Mouse (Mus musculus): ENCODE results near the gene Mrpl54. TPM values are rescaled to one million over a fixed set of nuclear protein-coding genes. Genes with fewer than 3 reads are reported as not detected.

Gene Mrpl54
- polyA plus RNA-seq, 1 experiment from 2014 or later: 142 TPM

Small RNAs within 50 kb of the gene (microRNA-seq; reads per million reads assigned to microRNA genes)
- 14.2 reads per million, percentile 33 among the genes with 10 or more reads in this experiment for gene Mir3057

Other genes with a start within 250 kb of the Mrpl54 start
- 29.7 and 32.2 TPM in 2 replicates for gene Diras1, start 241.3 kb downstream of the Mrpl54 start, polyA plus RNA-seq (2014; fragmentation: Nextera tagmentation; extraction: Ambion mirVana)
- 33.7 and 33.8 TPM in 2 replicates for gene Slc39a3, start 229.5 kb downstream of the Mrpl54 start, polyA plus RNA-seq (2014; fragmentation: Nextera tagmentation; extraction: Ambion mirVana)
- gene Sgta, start 206.8 kb downstream of the Mrpl54 start, polyA plus RNA-seq (2014; fragmentation: Nextera tagmentation; extraction: Ambion mirVana): 260 and 276 TPM in 2 replicates
- 35.9 and 37.2 TPM in 2 replicates for gene Thop1, start 196.9 kb downstream of the Mrpl54 start, polyA plus RNA-seq (2014; fragmentation: Nextera tagmentation; extraction: Ambion mirVana)
- gene Creb3l3, start 168.1 kb downstream of the Mrpl54 start, polyA plus RNA-seq (2014; fragmentation: Nextera tagmentation; extraction: Ambion mirVana): 0.09 and 0.32 TPM in 2 replicates
- gene Map2k2, start 161.0 kb downstream of the Mrpl54 start, polyA plus RNA-seq (2014; fragmentation: Nextera tagmentation; extraction: Ambion mirVana): 222 and 230 TPM in 2 replicates
- 12.4 and 14.4 TPM in 2 replicates for gene Zbtb7a, start 131.7 kb downstream of the Mrpl54 start, polyA plus RNA-seq (2014; fragmentation: Nextera tagmentation; extraction: Ambion mirVana)
- gene Pias4, start 99.0 kb downstream of the Mrpl54 start, polyA plus RNA-seq (2014; fragmentation: Nextera tagmentation; extraction: Ambion mirVana): 43.7 and 48.3 TPM in 2 replicates
- gene Eef2, start 90.3 kb downstream of the Mrpl54 start, polyA plus RNA-seq (2014; fragmentation: Nextera tagmentation; extraction: Ambion mirVana): 413 and 447 TPM in 2 replicates
- gene Dapk3, start 83.9 kb downstream of the Mrpl54 start, polyA plus RNA-seq (2014; fragmentation: Nextera tagmentation; extraction: Ambion mirVana): 68.2 and 76.7 TPM in 2 replicates
- gene 4930442H23Rik, start 83.1 kb downstream of the Mrpl54 start, polyA plus RNA-seq (2014; fragmentation: Nextera tagmentation; extraction: Ambion mirVana): 0.33 TPM in 1 of 2 replicates, not detected in the other
- gene Nmrk2, start 64.9 kb downstream of the Mrpl54 start, polyA plus RNA-seq (2014; fragmentation: Nextera tagmentation; extraction: Ambion mirVana): 0.14 TPM in 1 of 2 replicates, not detected in the other
- 80.2 and 83.1 TPM in 2 replicates for gene Atcay, start 36.1 kb downstream of the Mrpl54 start, polyA plus RNA-seq (2014; fragmentation: Nextera tagmentation; extraction: Ambion mirVana)
- gene Zfr2, start 33.8 kb downstream of the Mrpl54 start, polyA plus RNA-seq (2014; fragmentation: Nextera tagmentation; extraction: Ambion mirVana): 24.2 and 25.4 TPM in 2 replicates
- gene Matk, start 14.0 kb downstream of the Mrpl54 start, polyA plus RNA-seq (2014; fragmentation: Nextera tagmentation; extraction: Ambion mirVana): 30.2 and 37.0 TPM in 2 replicates
- 26.4 and 31.5 TPM in 2 replicates for gene Apba3, start within 50 bp of the Mrpl54 start, polyA plus RNA-seq (2014; fragmentation: Nextera tagmentation; extraction: Ambion mirVana)
- gene Tjp3, start 24.6 kb upstream of the Mrpl54 start, polyA plus RNA-seq (2014; fragmentation: Nextera tagmentation; extraction: Ambion mirVana): 3.9 and 6.0 TPM in 2 replicates
- gene Pip5k1c, start 26.0 kb upstream of the Mrpl54 start, polyA plus RNA-seq (2014; fragmentation: Nextera tagmentation; extraction: Ambion mirVana): 137 and 151 TPM in 2 replicates
- 18.7 and 20.6 TPM in 2 replicates for gene Cactin, start 54.2 kb upstream of the Mrpl54 start, polyA plus RNA-seq (2014; fragmentation: Nextera tagmentation; extraction: Ambion mirVana)
- 4.3 and 5.4 TPM in 2 replicates for gene Tbxa2r, start 61.8 kb upstream of the Mrpl54 start, polyA plus RNA-seq (2014; fragmentation: Nextera tagmentation; extraction: Ambion mirVana)
- gene Gipc3, start 76.3 kb upstream of the Mrpl54 start, polyA plus RNA-seq (2014; fragmentation: Nextera tagmentation; extraction: Ambion mirVana): not detected in 2 replicates
- gene Hmg20b, start 83.5 kb upstream of the Mrpl54 start, polyA plus RNA-seq (2014; fragmentation: Nextera tagmentation; extraction: Ambion mirVana): 29.0 and 34.0 TPM in 2 replicates
- gene Mfsd12, start 90.6 kb upstream of the Mrpl54 start, polyA plus RNA-seq (2014; fragmentation: Nextera tagmentation; extraction: Ambion mirVana): 7.8 and 10.0 TPM in 2 replicates
- gene 4930404N11Rik, start 98.9 kb upstream of the Mrpl54 start, polyA plus RNA-seq (2014; fragmentation: Nextera tagmentation; extraction: Ambion mirVana): 0.30 and 0.59 TPM in 2 replicates
- 119 and 125 TPM in 2 replicates for gene Fzr1, start 111.6 kb upstream of the Mrpl54 start, polyA plus RNA-seq (2014; fragmentation: Nextera tagmentation; extraction: Ambion mirVana)
- gene Dohh, start 117.5 kb upstream of the Mrpl54 start, polyA plus RNA-seq (2014; fragmentation: Nextera tagmentation; extraction: Ambion mirVana): 68.9 TPM in 2 replicates
- 5.5 and 5.7 TPM in 2 replicates for gene Gm48551, start 117.5 kb upstream of the Mrpl54 start, polyA plus RNA-seq (2014; fragmentation: Nextera tagmentation; extraction: Ambion mirVana)
- 1.9 and 2.2 TPM in 2 replicates for gene Gm48552, start 122.1 kb upstream of the Mrpl54 start, polyA plus RNA-seq (2014; fragmentation: Nextera tagmentation; extraction: Ambion mirVana)
- gene Smim24, start 126.1 kb upstream of the Mrpl54 start, polyA plus RNA-seq (2014; fragmentation: Nextera tagmentation; extraction: Ambion mirVana): 0.84 and 1.3 TPM in 2 replicates
- 17.3 and 25.8 TPM in 2 replicates for gene Nfic, start 188.7 kb upstream of the Mrpl54 start, polyA plus RNA-seq (2014; fragmentation: Nextera tagmentation; extraction: Ambion mirVana)
- gene Celf5, start 215.8 kb upstream of the Mrpl54 start, polyA plus RNA-seq (2014; fragmentation: Nextera tagmentation; extraction: Ambion mirVana): 46.6 and 55.9 TPM in 2 replicates
- gene Ncln, start 229.5 kb upstream of the Mrpl54 start, polyA plus RNA-seq (2014; fragmentation: Nextera tagmentation; extraction: Ambion mirVana): 53.8 and 59.0 TPM in 2 replicates
- 0.70 and 0.81 TPM in 2 replicates for gene S1pr4, start 233.2 kb upstream of the Mrpl54 start, polyA plus RNA-seq (2014; fragmentation: Nextera tagmentation; extraction: Ambion mirVana)